Mouse (Mus musculus) heart, embryonic 14.5 days (tissue): Measurements from ENCODE around the gene Gm21887. TPM values are rescaled to one million over a fixed set of nuclear protein-coding genes. Genes with fewer than 3 reads are reported as not detected.
"Not testable (repeated sequence)": the region's sequence is repeated elsewhere in the genome, so short reads cannot be mapped to it uniquely, and the experiment has no call there.

ENCODE experiments used
- ATAC-seq: fragments of 200-750 bp; cut with Nextera tagmentation; 2 replicates; pipeline ENCODE4 v1.8.0; 2017; ENCODE audit warnings: low read depth, moderate TSS enrichment; ENCODE audit not compliant: insufficient number of reproducible peaks, insufficient read depth, low FRiP score
- H3K27ac ChIP-seq, 2 experiments: fragments of 200-500 bp in 1 of 2; fragments of 300-500 bp in 1 of 2; sonication (generic) in 1 of 2; replicated peaks in 1 of 2; 2 replicates each; pipeline ENCODE4 v1.5.1; 2012 to 2014; ENCODE audit warnings: low read depth in 2 of 2, low read length in 2 of 2, control low read depth in 1 of 2, mild to moderate bottlenecking in 1 of 2, mixed read lengths in 1 of 2; ENCODE audit not compliant: control insufficient read depth in 1 of 2, insufficient read depth in 1 of 2
- H3K27me3 ChIP-seq: fragments of 300-500 bp; sonication (generic); 2 replicates; pipeline ENCODE4 v1.6.1; 2014; ENCODE audit warnings: mild to moderate bottlenecking, low read length, control low read depth; ENCODE audit not compliant: control insufficient read depth, insufficient read depth
- H3K36me3 ChIP-seq: fragments of 300-500 bp; sonication (generic); 2 replicates; pipeline ENCODE4 v1.6.1; 2014; ENCODE audit warnings: mild to moderate bottlenecking, control low read depth, low read length, mixed read lengths; ENCODE audit not compliant: control insufficient read depth, insufficient read depth
- H3K4me1 ChIP-seq, 2 experiments: fragments of 200-500 bp in 1 of 2; fragments of 300-500 bp in 1 of 2; sonication (generic) in 1 of 2; 2 replicates each; pipeline ENCODE4 v1.6.1; 2012 to 2014; ENCODE audit warnings: low read length in 2 of 2, control low read depth in 1 of 2, mixed read lengths in 1 of 2; ENCODE audit not compliant: control insufficient read depth in 2 of 2, insufficient read depth in 2 of 2
- H3K4me2 ChIP-seq: fragments of 300-500 bp; sonication (generic); 2 replicates; pipeline ENCODE4 v1.6.1; 2014; ENCODE audit warnings: mild to moderate bottlenecking, low read length
- H3K4me3 ChIP-seq, 2 experiments: fragments of 200-500 bp in 1 of 2; fragments of 300-500 bp in 1 of 2; sonication (generic) in 1 of 2; 2 replicates each; pipeline ENCODE4 v1.5.1; 2012 to 2014; ENCODE audit warnings: low read length in 2 of 2, mild to moderate bottlenecking in 2 of 2, control low read depth in 1 of 2, low read depth in 1 of 2, moderate library complexity in 1 of 2; ENCODE audit not compliant: control insufficient read depth in 1 of 2, insufficient read depth in 1 of 2
- H3K9ac ChIP-seq: fragments of 300-500 bp; sonication (generic); 2 replicates; pipeline ENCODE4 v1.6.1; 2014; ENCODE audit warnings: mild to moderate bottlenecking, low read length
- H3K9me3 ChIP-seq: fragments of 300-500 bp; sonication (generic); 2 replicates; pipeline ENCODE4 v1.6.1; 2016; ENCODE audit warnings: low read length, control low read depth; ENCODE audit not compliant: control insufficient read depth
- WGBS: fragments of 180-500 bp; shearing (Covaris S2); extraction: QIAGEN DNeasy Blood & Tissue Kit; methylation state at CpG from one replicate; pipeline ENCODE4 v1.1.7; 2014; 5-methylcytosine and 5-hydroxymethylcytosine counted together
- polyA plus RNA-seq: library from polyadenylated mRNA; unstranded; fragments of >200 nt; fragmentation: Nextera tagmentation; extraction: Ambion mirVana; gene quantifications from 2 replicates; pipeline ENCODE4 v1.2.1, GENCODE M21; 2014

The Gm21887 gene
- polyA plus RNA-seq, 1 experiment from 2014 or later = 228 TPM

DNA sequence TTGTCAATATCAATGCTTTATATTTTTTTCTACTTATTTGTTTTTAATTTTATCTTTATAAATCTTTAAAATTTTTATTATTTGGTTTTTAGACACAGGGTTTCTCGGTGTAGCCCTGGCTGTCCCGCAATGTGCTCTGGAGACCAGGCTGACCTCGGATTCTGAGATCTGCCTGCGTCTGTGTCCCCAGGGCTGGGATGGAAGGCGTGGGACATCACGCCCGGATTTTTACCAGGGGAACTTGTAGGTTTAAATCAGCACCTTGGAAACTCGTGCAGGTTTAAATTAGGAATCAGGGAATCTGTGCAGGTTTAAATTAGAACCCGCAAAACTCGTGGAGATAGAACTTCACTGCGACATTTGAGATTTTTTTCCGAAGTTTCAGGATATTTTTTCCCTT, 11.7 kb downstream of the Gm21887 start:
- H3K4me3 ChIP-seq, ATAC-seq, H3K27me3 ChIP-seq, H3K4me1 ChIP-seq, H3K9ac ChIP-seq, H3K27ac ChIP-seq, H3K4me2 ChIP-seq: not testable (repeated sequence)
- peaks cover 19% of the 10 kb centered on the region for H3K9me3 ChIP-seq
- peaks cover 46% of the 10 kb centered on the region for H3K36me3 ChIP-seq
- WGBS = 73% methylated on average over 12 of the region's 12 CpGs

DNA sequence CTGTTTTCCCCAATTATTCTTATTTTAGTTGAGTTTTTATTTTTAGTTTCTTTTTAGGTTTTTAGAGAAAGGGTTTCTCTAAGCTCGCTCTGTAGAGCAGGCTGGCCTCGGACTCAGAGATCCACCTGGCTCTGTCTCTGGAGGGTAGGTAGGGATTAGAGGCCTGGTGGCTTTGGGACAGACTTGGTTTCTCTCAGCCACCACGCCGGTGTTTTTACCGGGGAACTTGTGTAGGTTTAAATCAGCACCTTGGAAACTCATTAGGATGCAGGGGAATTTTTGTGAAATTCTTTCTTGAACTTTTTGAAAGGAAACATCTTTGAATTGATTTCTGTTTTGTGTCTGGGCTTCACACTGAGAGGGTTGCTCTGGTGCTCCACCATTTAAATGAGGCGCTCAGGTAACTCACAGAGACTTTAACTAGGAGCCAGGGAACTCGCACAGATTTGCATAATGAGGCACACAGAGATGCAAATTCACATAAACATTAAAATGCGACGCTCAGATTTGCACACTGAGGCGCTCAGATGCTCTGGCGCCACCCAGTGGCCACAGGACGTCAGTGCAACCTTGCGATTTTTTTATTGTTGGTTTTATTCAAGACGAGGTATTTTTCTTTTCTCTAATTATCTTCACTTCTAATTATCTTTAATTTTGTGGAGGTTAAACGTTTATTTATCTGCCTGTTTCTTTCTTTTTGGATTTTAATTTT, 12.4 kb downstream of the Gm21887 start:
- not testable (repeated sequence) for H3K4me1 ChIP-seq, H3K4me2 ChIP-seq, ATAC-seq, H3K9ac ChIP-seq, H3K27me3 ChIP-seq, H3K4me3 ChIP-seq, H3K27ac ChIP-seq
- Histone ChIP-seq H3K36me3 (peaks cover 45% of the 10 kb centered on the region), H3K9me3 (peaks cover 19% of the 10 kb centered on the region)
- 53% methylated on average over 15 of the region's 15 CpGs for WGBS

Other genes with a start within 250 kb of the Gm21887 start
- gene 4933400A11Rik, start 230.0 kb upstream of the Gm21887 start, polyA plus RNA-seq = 0.43 and 0.77 TPM in 2 replicates